Mouse (Mus musculus) lung, embryonic 16.5 days (tissue): ENCODE results near the gene Meis2. TPM values are rescaled to one million over a fixed set of nuclear protein-coding genes. Genes with fewer than 3 reads are reported as not detected.

Experiments
- ATAC-seq: fragments of 200-750 bp; cut with Nextera tagmentation; 2 replicates; pipeline ENCODE4 v1.8.0; 2017; ENCODE audit warnings: low read depth, mild to moderate bottlenecking, moderate library complexity
- H3K27ac ChIP-seq: fragments of 300-500 bp; sonication (generic); 2 replicates; pipeline ENCODE4 v1.5.1; 2014; ENCODE audit warnings: mild to moderate bottlenecking, control low read depth, low read length
- H3K27me3 ChIP-seq: fragments of 300-500 bp; sonication (generic); 2 replicates; pipeline ENCODE4 v1.6.1; 2014; ENCODE audit warnings: low read depth, low read length, mixed read lengths; ENCODE audit not compliant: control insufficient read depth, insufficient read depth
- H3K36me3 ChIP-seq: fragments of 300-500 bp; sonication (generic); 2 replicates; pipeline ENCODE4 v1.6.1; 2014; ENCODE audit warnings: low read length; ENCODE audit not compliant: control insufficient read depth, insufficient read depth
- H3K4me1 ChIP-seq: fragments of 300-500 bp; sonication (generic); replicated peaks from 2 replicates; pipeline ENCODE4 v1.6.1; 2014; ENCODE audit warnings: low read length, mixed read lengths; ENCODE audit not compliant: control insufficient read depth, insufficient read depth
- H3K4me2 ChIP-seq: fragments of 300-500 bp; sonication (generic); 2 replicates; pipeline ENCODE4 v1.6.1; 2014; ENCODE audit warnings: low read depth, low read length, control low read depth
- H3K4me3 ChIP-seq: fragments of 300-500 bp; sonication (generic); 2 replicates; pipeline ENCODE4 v1.5.1; 2014; ENCODE audit warnings: mild to moderate bottlenecking, low read length, control low read depth
- H3K9ac ChIP-seq: fragments of 300-500 bp; sonication (generic); 2 replicates; pipeline ENCODE4 v1.6.1; 2014; ENCODE audit warnings: low read length, control low read depth
- H3K9me3 ChIP-seq: fragments of 300-500 bp; sonication (generic); 2 replicates; pipeline ENCODE4 v1.6.1; 2016; ENCODE audit warnings: low read length; ENCODE audit not compliant: control insufficient read depth
- WGBS: fragments of 180-500 bp; shearing (Covaris S2); extraction: QIAGEN DNeasy Blood & Tissue Kit; methylation state at CpG from one replicate; pipeline ENCODE4 v1.1.7; 2014; 5-methylcytosine and 5-hydroxymethylcytosine counted together
- polyA plus RNA-seq: library from polyadenylated mRNA; unstranded; fragments of >200 nt; fragmentation: Nextera tagmentation; extraction: Ambion mirVana; gene quantifications from 2 replicates; pipeline ENCODE4 v1.2.1, GENCODE M21; 2015

Gene Meis2
- polyA plus RNA-seq, 1 experiment from 2014 or later: 24.2 TPM

DNA sequence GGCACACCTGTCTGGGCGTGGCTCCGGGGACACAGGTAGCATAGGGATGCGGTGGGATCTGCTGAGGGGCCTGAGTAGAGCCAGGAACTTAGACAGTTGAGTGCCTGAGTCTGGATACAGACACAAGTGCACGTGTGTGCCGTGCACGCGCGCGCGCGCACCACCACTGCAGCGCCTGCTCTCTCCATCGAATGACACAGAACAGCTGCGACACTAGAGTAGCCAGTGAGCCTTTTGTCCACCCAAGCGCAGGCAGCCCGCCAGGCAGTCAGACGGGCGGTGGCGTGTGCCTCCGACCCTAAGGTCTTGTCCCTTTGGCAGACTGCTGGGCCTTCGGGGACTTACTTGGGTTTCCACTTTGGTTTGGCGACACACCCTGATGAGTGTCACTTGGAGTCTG is 213.0 kb downstream of the Meis2 start:
- no peaks in the 10 kb centered on the region for H3K9me3 ChIP-seq
- peaks cover 49% of the 10 kb centered on the region for H3K27me3 ChIP-seq
- H3K27ac ChIP-seq: no peak overlapping the region
- peak; percentile 55 for ATAC-seq
- no peak overlapping the region for H3K9ac ChIP-seq
- peak overlapping the region; percentile 47 for H3K4me2 ChIP-seq
- under 1% methylated on average over 22 of the region's 22 CpGs for WGBS
- H3K4me1 ChIP-seq: peaks cover 6% of the 10 kb centered on the region
- no peaks in the 10 kb centered on the region for H3K36me3 ChIP-seq
- H3K4me3 ChIP-seq: peak overlapping the region; percentile 31

DNA sequence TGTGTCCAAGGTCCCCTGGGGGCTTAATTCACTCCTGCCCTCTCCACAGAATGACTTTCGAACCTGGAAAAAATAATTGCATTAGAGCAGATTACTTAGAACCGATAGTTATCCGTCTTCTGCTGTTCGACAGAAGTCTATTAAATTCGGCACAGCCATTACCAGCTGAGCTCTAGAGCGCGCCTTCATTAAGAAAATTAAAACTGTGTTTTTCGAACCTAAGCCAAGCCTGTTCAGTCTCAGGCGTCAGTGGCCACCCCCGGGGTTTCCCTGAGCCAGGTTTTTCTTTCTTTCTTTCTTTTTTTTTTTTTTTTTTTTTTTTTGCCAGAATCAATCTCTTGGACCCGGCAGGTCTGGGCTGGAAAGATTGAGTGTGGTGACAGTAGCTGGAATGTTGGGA is 213.5 kb downstream of the Meis2 start:
- H3K4me1 ChIP-seq: peaks cover 6% of the 10 kb centered on the region
- 38% methylated on average over 11 of the region's 11 CpGs for WGBS
- no peaks in the 10 kb centered on the region for H3K36me3 ChIP-seq
- no peak overlapping the region for H3K4me3 ChIP-seq
- peaks cover 44% of the 10 kb centered on the region for H3K27me3 ChIP-seq
- H3K9me3 ChIP-seq: no peaks in the 10 kb centered on the region
- no peak overlapping the region for H3K9ac ChIP-seq
- H3K27ac ChIP-seq: no peak overlapping the region
- peak overlapping the region; percentile 47 for H3K4me2 ChIP-seq
- ATAC-seq: no peak

DNA sequence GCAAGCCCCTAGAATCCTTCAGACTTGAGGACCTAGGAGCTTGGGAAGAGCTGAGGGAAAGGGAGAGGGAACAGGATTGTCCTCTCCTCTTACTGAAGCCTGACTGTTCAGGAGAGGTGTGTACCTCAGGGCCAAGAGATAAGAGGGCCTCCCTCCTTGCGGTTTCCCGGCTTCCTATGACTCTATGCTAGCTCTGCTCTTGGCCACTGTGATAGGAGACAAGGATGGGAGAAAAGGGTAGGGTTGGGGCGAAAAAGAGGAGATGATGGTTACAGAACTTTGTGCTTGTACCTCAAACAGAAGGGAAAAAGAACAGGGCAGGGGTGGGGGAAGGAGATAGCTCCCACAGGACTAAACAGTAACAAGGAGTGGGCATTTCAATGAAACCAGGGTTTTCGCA is 214.7 kb downstream of the Meis2 start:
- H3K27ac ChIP-seq: no peak overlapping the region
- H3K4me1 ChIP-seq: peaks cover 6% of the 10 kb centered on the region
- peaks cover 42% of the 10 kb centered on the region for H3K27me3 ChIP-seq
- no peak for ATAC-seq
- H3K4me2 ChIP-seq: no peak overlapping the region
- no peak overlapping the region for H3K4me3 ChIP-seq
- H3K9ac ChIP-seq: no peak overlapping the region
- H3K36me3 ChIP-seq: no peaks in the 10 kb centered on the region
- no peaks in the 10 kb centered on the region for H3K9me3 ChIP-seq
- 80% methylated on average over 4 of the region's 4 CpGs for WGBS

DNA sequence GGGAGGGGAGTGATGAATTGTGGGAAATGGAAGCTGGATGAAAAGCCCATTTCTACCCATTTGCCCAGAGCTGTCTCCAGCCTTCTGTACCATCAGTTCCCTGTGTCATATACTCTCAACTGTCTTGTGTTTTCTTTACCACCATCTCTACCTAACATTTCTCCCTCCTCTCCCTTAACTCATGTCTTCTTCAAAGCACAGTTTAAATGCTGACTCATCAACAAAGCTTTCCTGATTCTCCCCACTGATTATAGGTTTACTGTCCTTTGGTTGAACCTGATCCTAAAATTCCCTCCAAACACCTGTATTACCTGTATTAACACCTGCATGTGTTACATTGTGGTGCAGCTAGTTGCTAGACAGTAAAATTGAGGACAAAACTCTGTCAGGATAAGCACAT is 222.8 kb downstream of the Meis2 start:
- H3K4me2 ChIP-seq: no peak overlapping the region
- H3K4me1 ChIP-seq: no peaks in the 10 kb centered on the region
- no peaks in the 10 kb centered on the region for H3K36me3 ChIP-seq
- H3K27me3 ChIP-seq: no peaks in the 10 kb centered on the region
- no peaks in the 10 kb centered on the region for H3K9me3 ChIP-seq
- H3K27ac ChIP-seq: no peak overlapping the region
- ATAC-seq: no peak
- no peak overlapping the region for H3K9ac ChIP-seq
- no peak overlapping the region for H3K4me3 ChIP-seq

DNA sequence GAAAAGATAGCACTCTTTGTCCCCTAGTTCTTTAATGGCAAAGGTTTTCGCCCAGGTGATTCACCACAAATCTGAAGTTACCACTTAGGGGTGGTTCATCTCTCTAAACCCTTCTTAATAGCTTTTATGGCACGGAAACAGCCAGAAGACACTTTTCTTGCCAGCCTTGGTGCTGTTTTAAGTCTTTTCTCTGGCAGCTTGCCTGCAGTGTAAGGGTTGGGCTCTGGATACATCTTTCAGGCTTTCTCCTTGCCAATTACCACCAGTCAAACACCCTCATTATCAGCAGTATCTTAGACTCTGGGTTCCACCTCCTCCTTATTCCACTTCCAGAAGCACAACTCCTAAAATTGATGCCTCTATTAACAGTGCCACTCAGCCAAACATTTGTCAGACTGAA is 229.6 kb downstream of the Meis2 start:
- Histone ChIP-seq H3K27me3 (no peaks in the 10 kb centered on the region), H3K27ac (no peak overlapping the region), H3K9ac (no peak overlapping the region), H3K9me3 (no peaks in the 10 kb centered on the region), H3K36me3 (no peaks in the 10 kb centered on the region), H3K4me3 (no peak overlapping the region), H3K4me1 (no peaks in the 10 kb centered on the region), H3K4me2 (no peak overlapping the region)
- WGBS: 73% methylated on average over 2 of the region's 2 CpGs
- no peak for ATAC-seq

DNA sequence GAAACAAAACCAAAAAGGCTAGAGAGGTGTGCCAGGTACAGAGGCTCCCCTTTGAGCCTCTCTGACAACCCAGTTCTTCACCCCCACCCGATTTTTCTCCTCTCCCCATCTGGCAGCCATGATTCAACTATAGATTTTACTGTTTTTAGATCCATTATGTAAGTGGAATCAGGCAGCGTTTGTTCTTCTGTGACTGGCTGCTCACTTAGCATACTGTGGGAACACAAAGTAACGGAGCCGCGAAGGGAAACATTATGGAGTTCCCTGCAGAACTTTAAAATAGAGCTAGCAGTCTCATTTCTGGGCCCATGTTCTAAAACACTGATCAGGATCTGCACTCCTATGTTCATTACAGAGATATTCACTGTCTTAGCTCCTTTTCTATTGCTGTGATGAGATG is 243.3 kb downstream of the Meis2 start:
- no peak overlapping the region for H3K4me2 ChIP-seq
- no peaks in the 10 kb centered on the region for H3K27me3 ChIP-seq
- peaks cover 6% of the 10 kb centered on the region; the same call in 1 of the 2 replicates for H3K4me1 ChIP-seq
- H3K36me3 ChIP-seq: no peaks in the 10 kb centered on the region
- H3K9me3 ChIP-seq: no peaks in the 10 kb centered on the region
- H3K9ac ChIP-seq: no peak overlapping the region
- WGBS: 89% methylated on average over 5 of the region's 5 CpGs
- H3K4me3 ChIP-seq: no peak overlapping the region
- no peak for ATAC-seq
- H3K27ac ChIP-seq: no peak overlapping the region

DNA sequence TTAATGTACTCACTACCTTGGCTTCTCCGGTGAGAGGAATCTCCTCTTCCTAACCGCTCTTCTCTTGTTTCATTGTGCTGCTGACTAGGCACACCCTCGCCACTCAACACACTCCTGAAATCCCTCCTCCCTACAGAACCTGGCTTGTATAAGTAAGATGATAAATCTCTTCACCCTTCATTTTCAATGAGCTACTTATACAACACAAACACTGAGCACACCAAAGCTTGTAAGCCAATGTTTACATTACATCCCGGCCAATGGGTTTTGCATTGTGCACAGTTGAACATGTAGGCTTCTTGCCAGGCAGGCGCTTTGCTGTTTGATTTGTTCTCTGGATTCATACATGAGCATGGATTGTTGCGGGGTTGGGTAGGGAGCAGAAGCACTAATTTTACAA is 247.7 kb downstream of the Meis2 start:
- Histone ChIP-seq H3K9ac (no peak overlapping the region), H3K4me2 (no peak overlapping the region), H3K27me3 (no peaks in the 10 kb centered on the region), H3K27ac (no peak overlapping the region), H3K36me3 (no peaks in the 10 kb centered on the region), H3K9me3 (no peaks in the 10 kb centered on the region), H3K4me3 (no peak overlapping the region), H3K4me1 (peaks cover 6% of the 10 kb centered on the region; the same call in 1 of the 2 replicates)
- peak; percentile 83 for ATAC-seq
- WGBS: 27% methylated on average over 6 of the region's 6 CpGs

DNA sequence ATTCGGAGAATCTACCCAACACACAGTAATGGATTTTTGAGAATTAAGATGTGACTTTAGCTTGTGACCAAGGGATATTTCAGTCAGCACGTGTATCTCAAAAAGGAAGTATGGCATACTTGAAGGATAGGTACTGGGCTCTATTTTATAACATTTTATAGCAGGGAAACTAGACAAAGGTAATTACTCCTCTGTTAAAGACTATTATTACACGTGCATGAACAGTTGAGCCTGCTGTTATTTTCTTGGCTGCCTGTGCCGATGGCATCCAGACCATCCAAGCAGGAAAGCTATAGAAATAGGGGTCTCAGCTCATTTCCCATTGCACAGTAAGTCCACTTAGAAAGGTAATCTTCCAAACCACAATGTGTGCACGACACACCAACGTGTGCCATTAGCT is 251.9 kb downstream of the Meis2 start:
- no peak overlapping the region for H3K9ac ChIP-seq
- no peak overlapping the region for H3K27ac ChIP-seq
- no peak overlapping the region for H3K4me3 ChIP-seq
- WGBS: 62% methylated on average over 6 of the region's 6 CpGs
- no peaks in the 10 kb centered on the region for H3K36me3 ChIP-seq
- H3K4me1 ChIP-seq: peaks cover 6% of the 10 kb centered on the region; the same call in 1 of the 2 replicates
- H3K9me3 ChIP-seq: no peaks in the 10 kb centered on the region
- no peak for ATAC-seq
- no peak overlapping the region for H3K4me2 ChIP-seq
- no peaks in the 10 kb centered on the region for H3K27me3 ChIP-seq

DNA sequence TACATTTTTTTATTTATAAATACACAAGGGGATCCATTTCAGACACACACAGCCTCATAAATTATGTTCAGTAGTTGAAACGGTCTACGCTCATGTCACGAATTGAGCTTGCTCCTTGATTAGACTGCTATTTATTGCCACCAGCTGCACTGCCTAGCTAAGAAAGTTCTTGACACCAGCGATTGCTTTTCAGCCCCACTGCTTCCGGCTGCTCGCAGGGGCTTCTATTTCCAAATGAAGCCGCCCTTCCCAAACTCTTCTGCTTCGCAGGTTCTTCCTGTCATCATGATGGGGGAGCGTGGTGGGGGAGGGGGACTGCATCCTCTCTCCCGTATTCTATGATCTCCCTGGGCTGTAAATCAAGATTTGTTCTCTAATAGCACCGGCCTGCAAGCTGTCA is 252.3 kb downstream of the Meis2 start:
- H3K9ac ChIP-seq: no peak overlapping the region
- 31% methylated on average over 11 of the region's 11 CpGs for WGBS
- no peaks in the 10 kb centered on the region for H3K27me3 ChIP-seq
- no peaks in the 10 kb centered on the region for H3K36me3 ChIP-seq
- no peak overlapping the region for H3K4me3 ChIP-seq
- no peak overlapping the region for H3K4me2 ChIP-seq
- no peak overlapping the region for H3K27ac ChIP-seq
- no peaks in the 10 kb centered on the region for H3K9me3 ChIP-seq
- peaks cover 6% of the 10 kb centered on the region; the same call in 1 of the 2 replicates for H3K4me1 ChIP-seq
- ATAC-seq: no peak
